Mouse (Mus musculus) cerebellum, adult 2 months (tissue): Measurements from ENCODE around the gene Tigd3. TPM values are rescaled to one million over a fixed set of nuclear protein-coding genes. Genes with fewer than 3 reads are reported as not detected.

ENCODE experiments used
- DNase-seq, 2 experiments: peaks; one replicate each; pipeline ENCODE4 v3.0.0; 2021
- H3K27ac ChIP-seq: fragments of 200-500 bp; 2 replicates; pipeline ENCODE4 v1.5.1; 2012; ENCODE audit warnings: low read length, control low read depth, inconsistent platforms; ENCODE audit not compliant: insufficient read depth
- H3K27me3 ChIP-seq: fragments of 200-500 bp; 2 replicates; pipeline ENCODE4 v1.6.1; 2012; ENCODE audit warnings: inconsistent platforms, mild to moderate bottlenecking, low read length, moderate library complexity; ENCODE audit not compliant: control insufficient read depth, insufficient read depth
- H3K4me1 ChIP-seq: fragments of 200-500 bp; 2 replicates; pipeline ENCODE4 v1.6.1; 2011; ENCODE audit warnings: low read length; ENCODE audit not compliant: control insufficient read depth, insufficient read depth
- H3K4me3 ChIP-seq: fragments of 200-500 bp; replicated peaks from 2 replicates; pipeline ENCODE3; 2011; ENCODE audit warnings: mild to moderate bottlenecking, low read depth, low read length, control low read depth; ENCODE audit not compliant: insufficient read depth
- CTCF ChIP-seq: fragments of 200-500 bp; IDR thresholded peaks from 2 replicates; pipeline ENCODE4 v1.5.1; 2011; ENCODE audit warnings: low read depth, mild to moderate bottlenecking, control low read depth, low read length, moderate library complexity, borderline replicate concordance; ENCODE audit not compliant: insufficient read depth
- POLR2A ChIP-seq: fragments of 200-500 bp; IDR thresholded peaks from 2 replicates; pipeline ENCODE4 v1.6.1; 2011; ENCODE audit warnings: low read length, control low read depth, borderline replicate concordance; ENCODE audit not compliant: insufficient read depth
- WGBS: fragments of 180-500 bp; shearing (Covaris S2); methylation state at CpG from one replicate; pipeline ENCODE4 v1.1.7; 2018; 5-methylcytosine and 5-hydroxymethylcytosine counted together
- polyA plus RNA-seq: library from polyadenylated mRNA; depleted of rRNA; stranded (reverse); fragments of >200 nt; gene quantifications from 2 replicates; pipeline ENCODE4 v1.2.3, GENCODE M21; 2012; rRNA removed

Gene Tigd3
- 5.1 and 5.6 TPM in 2 replicates for polyA plus RNA-seq

DNA sequence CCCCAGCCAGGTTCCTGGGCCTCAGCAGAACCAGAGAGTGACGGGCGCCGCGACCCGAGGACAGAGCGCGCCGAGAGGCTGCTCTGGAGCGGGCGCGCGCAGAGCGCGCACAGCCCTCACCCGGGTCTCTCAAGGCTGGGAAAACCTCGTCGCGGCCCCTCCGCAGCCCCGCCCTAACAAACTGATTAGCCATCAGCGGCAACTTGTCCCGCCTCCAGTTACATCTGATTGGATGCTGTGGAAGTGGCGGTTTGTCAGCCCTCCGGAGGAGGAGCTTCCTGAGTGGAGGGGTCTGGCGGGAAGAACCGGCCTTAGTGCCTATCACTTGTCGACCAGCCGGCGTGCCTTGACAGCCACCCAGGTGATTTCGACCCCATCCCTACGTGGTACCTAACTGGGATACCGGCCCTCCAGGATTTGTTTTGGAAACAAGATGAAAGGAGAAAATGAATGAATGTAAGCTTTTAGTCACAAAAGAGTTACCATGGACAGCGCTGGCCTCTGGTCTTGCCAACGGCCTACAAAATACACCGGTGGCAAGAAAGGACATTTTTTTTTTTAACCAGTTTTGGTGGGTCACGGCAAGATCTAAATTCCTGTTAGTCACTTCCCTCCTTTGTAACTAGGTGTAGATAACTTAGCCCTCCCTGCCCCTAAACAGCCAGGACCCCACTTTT is at the start of gene Tigd3:
Gene Tigd3 (minus strand): TSS at position 148 of the 677 bp plus-strand sequence.
- peak; percentile 97 for DNase-seq
- no peaks in the 10 kb centered on the region for H3K27me3 ChIP-seq
- 0 out of 2 replicates have a peak within 1 kb of the TSS, but pooled peaks have one; percentile 6 for H3K27ac ChIP-seq
- peak within 1 kb of the TSS; percentile 66 for H3K4me3 ChIP-seq
- TF ChIP-seq POLR2A (peak; percentile 74), CTCF (no peak)
- peaks cover 3% of the 10 kb centered on the region; the same call in 1 of the 2 replicates for H3K4me1 ChIP-seq
- WGBS: 2% methylated on average over 36 of the region's 36 CpGs

DNA sequence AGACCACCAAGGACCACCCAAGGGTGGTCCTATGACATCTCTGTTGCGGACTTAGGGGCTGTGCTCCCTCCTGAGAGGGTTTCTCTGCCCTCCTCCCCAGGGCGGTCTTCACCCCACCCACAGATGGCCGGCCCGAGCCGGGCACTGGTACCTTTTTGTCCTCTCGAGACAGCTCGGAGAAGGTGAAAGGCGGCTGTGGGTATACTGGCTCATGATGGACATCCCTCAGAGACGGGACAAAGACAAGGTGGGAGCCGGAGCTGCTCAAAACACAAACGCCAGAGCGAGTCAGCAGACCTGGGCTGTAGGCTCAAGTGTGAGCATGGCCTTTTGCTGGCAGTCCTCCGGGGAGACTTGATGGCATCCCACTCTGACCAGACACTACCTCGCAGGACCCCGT is 49.5 kb upstream of the Tigd3 start:
- TF ChIP-seq CTCF: no peak
- peaks cover 14% of the 10 kb centered on the region for H3K4me1 ChIP-seq
- 90% methylated on average over 15 of the region's 15 CpGs for WGBS
- H3K27me3 ChIP-seq: no peaks in the 10 kb centered on the region
- no peak overlapping the region for H3K4me3 ChIP-seq
- no peak for DNase-seq
- no peak overlapping the region for H3K27ac ChIP-seq

DNA sequence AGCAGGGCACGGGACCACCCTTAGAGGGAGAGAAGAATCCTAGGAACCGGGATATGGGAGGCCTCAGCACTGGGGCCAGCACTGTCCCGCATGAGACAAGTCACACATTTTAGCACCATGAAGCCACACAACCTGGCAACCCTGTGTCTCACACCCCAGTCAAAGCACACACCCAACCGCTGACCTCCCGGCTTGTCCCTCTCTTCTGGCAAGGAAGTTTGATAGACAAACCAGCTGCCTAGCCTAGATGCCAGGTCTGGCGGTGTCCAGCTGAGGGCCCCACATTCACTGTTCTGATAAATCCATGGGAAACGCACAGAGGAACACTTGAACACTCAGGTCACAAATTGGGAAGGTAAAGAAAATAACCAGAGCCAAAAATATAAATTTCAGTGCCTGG is 48.6 kb upstream of the Tigd3 start:
- no peak for TF ChIP-seq CTCF
- TF ChIP-seq POLR2A: no peak
- Histone ChIP-seq H3K27me3 (no peaks in the 10 kb centered on the region), H3K4me1 (peaks cover 22% of the 10 kb centered on the region), H3K27ac (no peak overlapping the region), H3K4me3 (no peak overlapping the region)
- WGBS: 58% methylated on average over 7 of the region's 7 CpGs
- no peak for DNase-seq

DNA sequence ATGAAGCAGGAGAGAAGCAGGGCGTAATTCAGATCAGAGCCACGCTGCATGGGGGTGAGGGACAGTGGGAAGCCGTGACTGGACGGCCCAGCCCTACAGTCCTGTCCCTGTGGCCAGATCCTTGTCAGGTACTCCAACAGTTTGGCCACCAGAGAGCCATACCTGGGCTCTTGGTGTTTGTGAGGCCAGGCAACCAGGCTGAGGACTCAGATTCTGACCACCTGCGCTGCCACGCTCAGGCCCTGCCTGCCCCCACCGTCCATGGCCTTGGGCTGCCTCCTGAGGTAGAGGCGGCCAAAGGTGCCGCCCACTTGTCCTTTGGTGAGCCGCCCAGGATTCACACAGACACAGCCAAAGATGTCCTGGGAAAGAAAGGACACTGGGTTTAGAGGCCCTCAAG is 46.7 kb upstream of the Tigd3 start:
- peak; percentile 38 to 54 for DNase-seq
- Histone ChIP-seq H3K4me3 (no peak overlapping the region), H3K27ac (peak overlapping the region; percentile 92), H3K27me3 (no peaks in the 10 kb centered on the region), H3K4me1 (peaks cover 28% of the 10 kb centered on the region)
- 19% methylated on average over 10 of the region's 10 CpGs for WGBS
- TF ChIP-seq CTCF (no peak), POLR2A (no peak)

DNA sequence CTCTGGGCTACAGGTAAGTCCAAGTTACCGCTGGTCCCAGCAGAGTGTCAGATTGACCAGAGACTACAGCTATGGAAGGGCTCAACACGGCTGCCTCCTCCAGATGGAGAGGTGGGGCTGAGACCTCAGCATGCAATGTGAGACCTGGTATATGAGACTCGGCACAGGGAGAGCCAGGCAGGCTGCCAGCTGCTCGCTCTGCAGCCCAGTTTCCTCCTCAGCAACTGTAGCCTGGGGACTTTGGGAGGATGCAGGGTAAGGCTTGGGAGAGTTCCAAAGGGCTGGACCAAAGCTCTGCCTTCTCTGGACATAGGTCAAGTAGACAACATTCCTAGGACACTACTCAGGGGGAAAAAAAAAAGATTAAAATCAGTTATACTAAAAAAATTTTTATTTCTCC is 46.2 kb upstream of the Tigd3 start:
- Histone ChIP-seq H3K27me3 (no peaks in the 10 kb centered on the region), H3K4me3 (no peak overlapping the region), H3K27ac (peak overlapping the region; percentile 92), H3K4me1 (peaks cover 28% of the 10 kb centered on the region)
- 0 out of 2 replicates have a peak, but pooled peaks have one; percentile 18 for TF ChIP-seq POLR2A
- TF ChIP-seq CTCF: no peak
- peak; percentile 87 to 92 for DNase-seq
- 4% methylated on average over 4 of the region's 4 CpGs for WGBS

DNA sequence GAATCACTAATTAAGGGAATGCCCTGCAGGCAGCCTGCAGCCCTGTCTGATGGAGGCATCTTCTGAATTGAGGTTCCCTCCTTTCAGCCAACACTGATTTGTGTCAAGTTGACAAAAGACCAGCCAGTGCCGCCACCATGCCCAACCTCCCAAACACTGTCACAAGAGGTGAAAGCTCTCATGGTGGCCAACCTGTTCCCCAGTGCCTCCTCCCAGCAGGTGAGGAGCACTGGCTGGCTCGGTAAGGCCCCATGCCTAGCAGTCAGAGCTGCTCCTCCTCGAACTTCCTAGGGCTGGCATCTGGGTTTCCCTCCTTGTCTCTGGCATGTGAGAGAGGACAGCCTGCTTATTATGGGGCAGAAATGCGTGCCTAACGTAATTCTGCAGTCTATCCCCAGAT is 45.8 kb upstream of the Tigd3 start:
- no peak for TF ChIP-seq POLR2A
- TF ChIP-seq CTCF: no peak
- H3K27me3 ChIP-seq: no peaks in the 10 kb centered on the region
- peak in 1 of 2 experiments; percentile 38 for DNase-seq
- no peak overlapping the region for H3K4me3 ChIP-seq
- peak overlapping the region; percentile 65 for H3K27ac ChIP-seq
- H3K4me1 ChIP-seq: peaks cover 28% of the 10 kb centered on the region
- 11% methylated on average over 5 of the region's 5 CpGs for WGBS

DNA sequence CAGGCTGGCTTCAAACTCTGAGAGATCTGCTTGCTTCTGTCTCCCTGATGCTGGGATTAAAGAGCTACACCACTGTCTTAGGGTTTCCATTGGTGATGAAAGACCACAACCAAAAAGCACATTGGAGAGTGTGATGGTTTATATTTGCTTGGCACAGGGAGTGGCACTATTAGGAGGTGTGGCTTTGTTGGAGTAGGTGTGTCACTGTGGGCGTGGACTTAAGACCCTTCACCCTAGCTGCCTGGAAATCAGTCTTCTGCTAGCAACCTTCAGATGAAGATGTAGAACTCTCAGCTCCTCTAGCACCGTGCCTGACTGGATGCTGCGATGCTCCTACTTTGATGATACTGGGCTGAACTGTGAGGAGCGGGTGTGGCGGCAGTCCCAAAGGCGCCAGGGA is 44.6 kb upstream of the Tigd3 start:
- no peak for TF ChIP-seq CTCF
- no peak for TF ChIP-seq POLR2A
- no peak for DNase-seq
- H3K27ac ChIP-seq: no peak overlapping the region
- H3K4me3 ChIP-seq: no peak overlapping the region
- peaks cover 28% of the 10 kb centered on the region for H3K4me1 ChIP-seq
- 95% methylated on average over 6 of the region's 6 CpGs for WGBS
- no peaks in the 10 kb centered on the region for H3K27me3 ChIP-seq

DNA sequence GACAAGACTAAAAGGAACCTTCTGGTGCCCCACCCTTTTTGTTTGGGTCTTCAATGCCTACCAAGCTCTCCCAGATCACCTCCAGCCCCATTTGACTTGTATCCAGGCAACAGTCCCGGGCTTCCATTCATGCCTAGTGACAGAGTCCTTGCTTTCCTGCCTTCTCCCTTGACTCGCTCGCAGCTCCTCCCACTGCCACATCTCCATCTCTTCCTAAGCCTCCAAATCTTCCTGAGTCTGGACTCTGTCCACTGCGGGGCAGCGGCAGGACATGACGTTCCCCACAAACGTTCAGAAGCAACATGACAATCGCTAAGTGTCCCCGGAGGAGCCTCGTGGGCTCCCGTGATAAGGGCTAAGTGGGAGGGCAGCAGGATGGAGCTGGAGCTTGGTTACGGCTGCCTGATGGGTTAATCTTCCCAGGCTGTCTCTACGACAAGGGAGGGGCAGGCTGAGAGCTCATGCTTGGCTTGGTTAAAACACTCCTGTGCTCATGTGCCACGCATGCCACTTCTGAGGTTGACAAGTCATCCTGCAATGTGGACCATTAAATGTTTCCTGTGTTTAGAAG is 44.0 kb upstream of the Tigd3 start:
- no peaks in the 10 kb centered on the region for H3K27me3 ChIP-seq
- H3K4me1 ChIP-seq: peaks cover 28% of the 10 kb centered on the region
- H3K27ac ChIP-seq: no peak overlapping the region
- H3K4me3 ChIP-seq: peak overlapping the region; percentile 21
- DNase-seq: no peak
- WGBS: 15% methylated on average over 14 of the region's 14 CpGs
- TF ChIP-seq POLR2A (no peak), CTCF (no peak)
